Mouse (Mus musculus) CH12.LX (cell line): ENCODE measurements around the gene Ttl. TPM values are rescaled to one million over a fixed set of nuclear protein-coding genes. Genes with fewer than 3 reads are reported as not detected.

Experiments used
- DNase-seq: peaks from one replicate; pipeline ENCODE4 v3.0.0-alpha.2; 2013; ENCODE audit errors: extremely low read depth
- H3K27ac ChIP-seq: 2 replicates; pipeline ENCODE4 v1.5.1; 2012; ENCODE audit warnings: low read depth, mild to moderate bottlenecking, control low read depth, moderate library complexity; ENCODE audit not compliant: insufficient read depth
- H3K27me3 ChIP-seq: replicated peaks from 2 replicates; pipeline ENCODE3; 2012; ENCODE audit warnings: inconsistent platforms
- H3K36me3 ChIP-seq, 2 experiments: replicated peaks in 1 of 2; 2 replicates each; pipeline versions ENCODE3 to v1.6.1; 2012; ENCODE audit warnings: inconsistent platforms in 1 of 2, low read length in 1 of 2, mild to moderate bottlenecking in 1 of 2, mixed read lengths in 1 of 2, moderate library complexity in 1 of 2; ENCODE audit not compliant: control insufficient read depth in 1 of 2, insufficient read depth in 1 of 2
- H3K4me1 ChIP-seq, 2 experiments: 2 replicates each; pipeline ENCODE4 v1.6.1; 2012; ENCODE audit warnings: inconsistent platforms in 1 of 2, moderate library complexity in 1 of 2; ENCODE audit not compliant: insufficient read depth in 2 of 2, control insufficient read depth in 1 of 2
- H3K4me2 ChIP-seq: 2 replicates; pipeline ENCODE4 v1.6.1; 2012; ENCODE audit warnings: low read depth, mild to moderate bottlenecking, control low read depth; ENCODE audit not compliant: poor library complexity, insufficient read depth, severe bottlenecking
- H3K4me3 ChIP-seq, 3 experiments: fragments of 150-350 bp in 1 of 3; sonication (generic) in 1 of 3; replicated peaks in 1 of 3; 2 replicates each; pipeline versions ENCODE3 to v1.5.1; 2011 to 2012; ENCODE audit warnings: low read depth in 2 of 3, low read length in 2 of 3, mild to moderate bottlenecking in 2 of 3, moderate library complexity in 2 of 3, control low read depth in 1 of 3, improper control_type of control experiment in 1 of 3, inconsistent platforms in 1 of 3, mixed read lengths in 1 of 3; ENCODE audit not compliant: poor library complexity in 1 of 3
- H3K79me2 ChIP-seq: replicated peaks from 2 replicates; pipeline ENCODE4 v1.6.1; 2012; ENCODE audit warnings: mild to moderate bottlenecking, moderate library complexity; ENCODE audit not compliant: control insufficient read depth, poor library complexity, insufficient read depth, severe bottlenecking; ENCODE audit errors: extremely low read depth
- H3K9ac ChIP-seq: 2 replicates; pipeline ENCODE4 v1.6.1; 2012; ENCODE audit warnings: low read depth, mild to moderate bottlenecking, control low read depth, moderate library complexity; ENCODE audit not compliant: insufficient read depth
- H3K9me3 ChIP-seq: replicated peaks from 2 replicates; pipeline ENCODE3; 2012; ENCODE audit warnings: low read length, inconsistent platforms, mixed read lengths
- CHD1 ChIP-seq: IDR thresholded peaks from 2 replicates; pipeline ENCODE4 v1.6.1; 2012; ENCODE audit warnings: low read depth, low read length, improper control_type of control experiment, inconsistent platforms
- ELF1 ChIP-seq: IDR thresholded peaks from 2 replicates; pipeline ENCODE4 v1.6.1; 2014; ENCODE audit warnings: low read depth, mild to moderate bottlenecking, inconsistent platforms, low read length, improper control_type of control experiment
- ETS1 ChIP-seq: conservative IDR thresholded peaks from 2 replicates; pipeline ENCODE4 v1.6.1; 2012; ENCODE audit warnings: low read depth, mild to moderate bottlenecking, inconsistent platforms, low read length, improper control_type of control experiment, moderate library complexity
- HCFC1 ChIP-seq: IDR thresholded peaks from 2 replicates; pipeline ENCODE4 v1.6.1; 2012; ENCODE audit warnings: low read depth, mild to moderate bottlenecking, inconsistent platforms, low read length, improper control_type of control experiment
- IRF4 ChIP-seq: IDR thresholded peaks from 2 replicates; pipeline ENCODE4 v1.6.1; 2014; ENCODE audit warnings: low read depth, mild to moderate bottlenecking, inconsistent platforms, low read length, improper control_type of control experiment
- JUN ChIP-seq: IDR thresholded peaks from 2 replicates; pipeline ENCODE4 v1.6.1; 2011; ENCODE audit warnings: low read depth, mild to moderate bottlenecking, low read length, improper control_type of control experiment, moderate library complexity; ENCODE audit not compliant: insufficient read depth
- MAFK ChIP-seq: IDR thresholded peaks from 2 replicates; pipeline ENCODE4 v1.6.1; 2011; ENCODE audit warnings: low read length, improper control_type of control experiment; ENCODE audit not compliant: insufficient replicate concordance
- MAZ ChIP-seq: IDR thresholded peaks from 2 replicates; pipeline ENCODE4 v1.6.1; 2012; ENCODE audit warnings: low read depth, mild to moderate bottlenecking, inconsistent platforms, low read length, improper control_type of control experiment, moderate library complexity
- MXI1 ChIP-seq: IDR thresholded peaks from 2 replicates; pipeline ENCODE4 v1.6.1; 2011; ENCODE audit warnings: mild to moderate bottlenecking, low read depth, low read length, improper control_type of control experiment
- MYC ChIP-seq: IDR thresholded peaks from 2 replicates; pipeline ENCODE4 v1.6.1; 2011; ENCODE audit warnings: low read depth, mild to moderate bottlenecking, improper control_type of control experiment, low read length
- NRF1 ChIP-seq: IDR thresholded peaks from 2 replicates; pipeline ENCODE4 v1.6.1; 2014; ENCODE audit warnings: low read depth, mild to moderate bottlenecking, inconsistent platforms, low read length, improper control_type of control experiment, moderate library complexity
- PAX5 ChIP-seq: IDR thresholded peaks from 2 replicates; pipeline ENCODE4 v1.6.1; 2012; ENCODE audit warnings: low read length, inconsistent platforms, mixed read lengths
- RCOR1 ChIP-seq: conservative IDR thresholded peaks from 2 replicates; pipeline ENCODE4 v1.6.1; 2012; ENCODE audit warnings: low read depth, mild to moderate bottlenecking, inconsistent platforms, low read length, improper control_type of control experiment
- UBTF ChIP-seq: IDR thresholded peaks from 2 replicates; pipeline ENCODE4 v1.6.1; 2012; ENCODE audit warnings: low read depth, mild to moderate bottlenecking, inconsistent platforms, low read length, improper control_type of control experiment, moderate library complexity
- USF2 ChIP-seq: conservative IDR thresholded peaks from 2 replicates; pipeline ENCODE4 v1.6.1; 2011; ENCODE audit warnings: low read depth, low read length, improper control_type of control experiment
- ZC3H11A ChIP-seq: IDR thresholded peaks from 2 replicates; pipeline ENCODE4 v1.6.1; 2012; ENCODE audit warnings: low read depth, mild to moderate bottlenecking, inconsistent platforms, low read length, improper control_type of control experiment
- ZNF384 ChIP-seq: IDR thresholded peaks from 2 replicates; pipeline ENCODE4 v1.6.1; 2012; ENCODE audit warnings: low read depth, low read length, improper control_type of control experiment, inconsistent platforms
- dilution Hi-C: fragments of 300-500 bp; cut with MboI; formaldehyde crosslinking; loops from 2 replicates; pipeline ENCODE4 v1.14.3; 2020; ENCODE audit warnings: low sequenced_read_pairs; ENCODE audit not compliant: extremely low pct_unique_long_range_greater_than_20kb, extremely low pct_ligation_motif_present
- in situ Hi-C: fragments of 300-500 bp; cut with MboI; formaldehyde crosslinking; loops from 3 replicates; pipeline ENCODE4 v1.14.3; 2019; ENCODE audit warnings: low sequenced_read_pairs, low pct_ligation_motif_present, low pct_unique_long_range_greater_than_20kb, mixed read lengths
- polyA plus RNA-seq: library from polyadenylated mRNA; unstranded; fragments of >175 nt; gene quantifications from 2 replicates; pipeline ENCODE4 v1.2.1, GENCODE M21; 2012; ENCODE audit warnings: low read depth; ENCODE audit not compliant: insufficient read length
- total RNA-seq, 2 experiments: library from RNA; depleted of rRNA; stranded (reverse); fragments of 300-350 nt in 1 of 2; fragments of >200 nt in 1 of 2; gene quantifications; 2 replicates each; pipeline ENCODE4 v1.2.3; 2012 to 2014

Gene Ttl
- total and polyA plus RNA-seq, 3 experiments = 1.8 to 2.9 (median 2.7) TPM

DNA sequence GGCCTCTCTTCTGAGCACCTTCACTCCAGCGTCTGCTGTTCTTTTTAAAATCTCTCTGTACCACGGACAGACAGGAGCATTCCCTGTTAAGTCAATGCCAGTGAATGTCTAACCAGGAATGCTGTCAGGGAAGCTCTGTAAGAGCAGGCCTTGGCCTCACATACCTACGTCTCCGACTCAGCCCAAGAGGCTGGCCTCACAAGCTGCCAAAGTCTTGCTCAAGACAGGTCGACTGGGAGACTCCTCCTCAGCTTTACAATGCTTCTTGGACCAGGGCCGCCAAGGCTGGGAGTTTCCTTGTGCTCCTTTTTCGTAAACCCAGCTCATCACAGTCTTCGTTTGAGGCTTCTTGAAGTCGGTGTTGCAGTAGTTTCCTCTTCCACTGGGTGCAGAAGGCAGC, 40.9 kb upstream of the Ttl start:
- H3K4me3 ChIP-seq = no peak overlapping the region
- in situ Hi-C loops = no loop called here

DNA sequence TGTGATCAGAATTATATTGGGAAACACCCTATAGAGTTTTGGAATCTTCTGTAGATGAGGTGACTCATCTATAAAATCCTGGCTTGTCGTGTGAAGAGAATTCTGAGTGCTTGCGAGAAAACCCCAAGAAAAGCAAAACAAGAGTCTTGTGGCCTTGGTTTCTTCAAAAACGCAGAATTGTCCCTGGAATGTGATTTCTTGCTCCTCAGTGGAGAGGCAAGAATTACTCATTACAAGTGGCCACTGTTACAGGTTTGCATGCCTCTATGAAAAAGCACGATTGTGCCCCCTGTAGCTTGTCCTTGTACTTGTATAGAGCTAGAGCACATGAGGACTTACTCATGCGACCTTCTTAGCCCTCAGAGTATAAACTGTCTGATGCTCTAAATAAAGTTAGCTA, 30.4 kb upstream of the Ttl start:
- no peak for DNase-seq
- H3K9ac ChIP-seq = no peak overlapping the region
- H3K4me3 ChIP-seq = no peak overlapping the region
- H3K4me1 ChIP-seq = peaks cover 0 to 2% of the 10 kb centered on the region in 2 experiments; a peak in 2 of 4 replicates
- TF ChIP-seq MXI1 = no peak
- no peak for TF ChIP-seq RCOR1
- no peak for TF ChIP-seq ELF1
- TF ChIP-seq ETS1 = no peak
- no peak for TF ChIP-seq ZC3H11A
- no peak for TF ChIP-seq NRF1
- no peak for TF ChIP-seq ZNF384
- TF ChIP-seq MYC = no peak
- dilution Hi-C loops (no loop called here), in situ Hi-C loops (no loop called here)
- no peak overlapping the region for H3K4me2 ChIP-seq
- H3K36me3 ChIP-seq = no peaks in the 10 kb centered on the region
- H3K79me2 ChIP-seq = no peaks in the 10 kb centered on the region
- H3K9me3 ChIP-seq = no peaks in the 10 kb centered on the region
- no peak overlapping the region for H3K27ac ChIP-seq
- peaks cover 3% of the 10 kb centered on the region for H3K27me3 ChIP-seq

More for the DNA sequence above, 40.9 kb upstream of the Ttl start:
- Histone ChIP-seq H3K36me3 (no peaks in the 10 kb centered on the region), H3K4me1 (no peaks in the 10 kb centered on the region), H3K4me2 (no peak overlapping the region), H3K9me3 (no peaks in the 10 kb centered on the region), H3K27ac (no peak overlapping the region), H3K79me2 (no peaks in the 10 kb centered on the region), H3K27me3 (no peaks in the 10 kb centered on the region), H3K9ac (no peak overlapping the region)
- no peak for TF ChIP-seq NRF1
- no peak for TF ChIP-seq PAX5
- TF ChIP-seq MAZ = no peak
- TF ChIP-seq HCFC1 = no peak
- TF ChIP-seq CHD1 = no peak
- no peak for TF ChIP-seq JUN
- no peak for TF ChIP-seq MAFK
- no peak for TF ChIP-seq UBTF
- TF ChIP-seq USF2 = no peak
- TF ChIP-seq IRF4 = no peak
- no peak for DNase-seq
- dilution Hi-C loops = no loop called here
